Mouse (Mus musculus) lung, postnatal 0 days (tissue): ENCODE data around the gene Gatc.

Experiments used
- CTCF ChIP-seq: IDR thresholded peaks from 2 replicates; pipeline ENCODE4 v1.5.1; 2016; ENCODE audit warnings: antibody characterized with exemption, mild to moderate bottlenecking
- EP300 ChIP-seq: IDR thresholded peaks from 2 replicates; pipeline ENCODE4 v1.6.1; 2016; ENCODE audit warnings: antibody characterized with exemption, mild to moderate bottlenecking, control low read depth

- no peak for TF ChIP-seq CTCF
- no peak for TF ChIP-seq EP300
Measured at GRCm38 (mm10) chr5:115333626-115334025, 7.4 kb downstream of the Gatc start.
